Mouse (Mus musculus): Measurements from ENCODE around the gene Gprasp1. TPM values are rescaled to one million over a fixed set of nuclear protein-coding genes. Genes with fewer than 3 reads are reported as not detected.
A peak's percentile ranks its signal among the peaks of the same experiment; 100 is the strongest.

The Gprasp1 gene
- polyA plus RNA-seq (2014; fragmentation: Nextera tagmentation; extraction: Ambion mirVana) = 94.4 and 118 TPM in 2 replicates

DNA sequence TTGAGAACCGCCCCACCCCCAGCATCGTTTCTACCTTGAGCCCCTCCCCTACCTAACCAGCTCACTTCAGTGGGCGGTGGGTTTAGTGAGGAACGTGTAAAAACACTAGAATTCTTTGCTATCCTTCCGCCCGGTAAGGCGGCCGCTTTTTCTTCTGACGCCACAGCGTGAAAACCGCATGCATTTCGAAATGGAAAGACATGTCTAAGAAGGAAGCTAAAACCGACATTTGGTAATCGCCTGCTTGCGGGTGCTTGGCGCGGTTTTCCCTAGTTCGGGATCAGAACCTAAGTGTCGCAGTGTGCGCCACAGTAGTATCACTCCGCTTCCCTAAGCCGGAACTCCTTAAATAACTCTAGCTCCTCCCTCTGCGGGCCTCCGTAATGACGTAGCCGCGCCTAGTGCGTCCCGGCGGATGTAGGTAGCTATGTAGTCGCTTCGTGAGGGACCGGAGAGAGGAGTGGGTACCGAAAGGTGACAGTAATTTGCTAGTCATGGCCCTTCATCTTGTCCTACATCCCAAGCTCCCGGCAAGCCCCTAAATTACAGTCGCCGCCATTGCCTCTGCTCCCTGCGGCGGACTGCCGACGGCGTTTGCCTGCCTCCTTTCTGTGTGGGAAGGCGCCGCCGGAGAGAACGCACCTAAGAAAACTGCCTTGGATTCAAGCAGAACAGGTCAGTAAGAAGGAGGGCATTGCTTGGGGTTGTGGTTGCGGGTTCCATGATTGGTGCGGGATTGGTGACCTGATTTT is at the start of gene Gprasp1, which contains the start of gene Armcx5:
Gene Gprasp1, plus strand, starts transcription at position 430 of the 752 bp plus-strand sequence.
Gene Armcx5, plus strand, starts transcription at position 430 of the 752 bp plus-strand sequence.
- Histone ChIP-seq H3K9me3 (replicated peaks; ENCODE audit: control insufficient read depth, low read length) (no peaks in the 10 kb centered on the region), H3K27ac (ENCODE audit: low read depth, low read length) (peak within 1 kb of the TSS; percentile 89), H3K4me3 (ENCODE audit: low read depth, low read length) (peak within 1 kb of the TSS; percentile 55), H3K36me3 (ENCODE audit: control insufficient read depth, insufficient read depth, low read length) (0 out of 2 replicates have a peak, but pooled peaks cover 9% of the 10 kb centered on the region), H3K4me2 (ENCODE audit: low read length) (peak within 1 kb of the TSS; percentile 49), H3K27me3 (replicated peaks; ENCODE audit: control insufficient read depth, insufficient read depth, low read length) (no peaks in the 10 kb centered on the region), H3K9ac (ENCODE audit: low read length) (peak within 1 kb of the TSS; percentile 70), H3K4me1 (ENCODE audit: control insufficient read depth, insufficient read depth, low read length) (no peaks in the 10 kb centered on the region)
- peak; percentile 96 for DNase-seq (ENCODE audit: low spot score)
- ATAC-seq = peak; percentile 98
- WGBS = 33% methylated on average over 48 of the region's 48 CpGs

DNA sequence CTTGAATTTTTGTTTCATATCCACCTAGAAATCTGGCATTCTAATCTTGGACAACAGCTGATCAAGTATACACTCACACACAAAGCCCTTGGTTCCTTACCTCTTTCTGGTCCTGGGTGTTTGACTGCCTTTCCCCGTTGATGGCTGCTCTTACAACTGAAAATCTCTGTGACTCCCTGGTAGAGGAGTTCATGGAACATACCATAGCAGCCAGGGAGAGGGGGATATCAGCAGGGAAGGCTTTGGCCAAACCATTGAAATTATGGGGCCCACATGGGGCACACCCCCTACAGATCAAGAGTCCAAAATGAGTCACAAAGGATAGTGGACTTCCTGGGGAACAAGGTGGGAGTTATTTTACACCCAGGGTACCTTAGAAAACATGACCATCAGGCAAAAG is 48.9 kb upstream of the Gprasp1 start, which contains the start of gene Tcp11x2:
Gene Tcp11x2, minus strand, starts transcription at position 158 of the 400 bp plus-strand sequence.
- H3K36me3 ChIP-seq (ENCODE audit: control insufficient read depth, insufficient read depth, low read length) = no peaks in the 10 kb centered on the region
- H3K9me3 ChIP-seq (replicated peaks; ENCODE audit: control insufficient read depth, low read length) = no peaks in the 10 kb centered on the region
- WGBS = 75% methylated on average over 1 of the region's 1 CpGs
- H3K4me3 ChIP-seq (ENCODE audit: low read depth, low read length) = no peak within 1 kb of the TSS
- no peaks in the 10 kb centered on the region for H3K4me1 ChIP-seq (ENCODE audit: control insufficient read depth, insufficient read depth, low read length)
- no peak within 1 kb of the TSS for H3K4me2 ChIP-seq (ENCODE audit: low read length)
- DNase-seq (ENCODE audit: low spot score) (no peak), ATAC-seq (no peak)
- H3K27ac ChIP-seq (ENCODE audit: low read depth, low read length) = no peak within 1 kb of the TSS
- 0 out of 2 replicates have a peak, but pooled peaks cover 2% of the 10 kb centered on the region for H3K27me3 ChIP-seq (replicated peaks; ENCODE audit: control insufficient read depth, insufficient read depth, low read length)
- H3K9ac ChIP-seq (ENCODE audit: low read length) = no peak within 1 kb of the TSS

DNA sequence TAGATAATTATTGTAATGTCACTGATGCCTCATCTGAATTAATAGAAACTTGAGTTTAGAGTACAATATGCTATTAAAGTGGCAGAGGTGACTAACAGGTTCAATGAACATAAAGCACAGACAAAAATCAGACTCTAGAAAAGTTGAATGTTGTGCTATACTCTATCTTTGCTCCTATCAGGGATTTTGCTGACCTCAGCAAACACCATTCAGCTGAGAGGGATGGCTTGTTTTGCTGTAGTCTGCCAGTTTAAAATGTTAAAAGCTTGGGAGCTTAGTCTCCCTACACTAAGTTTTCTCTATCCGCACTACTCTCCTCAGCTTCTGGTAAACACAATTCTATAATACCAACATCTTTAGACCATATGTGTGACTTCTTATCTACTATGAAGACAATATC is 39.4 kb upstream of the Gprasp1 start:
- whole genome bisulfite sequencing = 96% methylated on average over 1 of the region's 1 CpGs
- no peaks in the 10 kb centered on the region for H3K27me3 ChIP-seq (replicated peaks; ENCODE audit: control insufficient read depth, insufficient read depth, low read length)
- no peak for ATAC-seq

DNA sequence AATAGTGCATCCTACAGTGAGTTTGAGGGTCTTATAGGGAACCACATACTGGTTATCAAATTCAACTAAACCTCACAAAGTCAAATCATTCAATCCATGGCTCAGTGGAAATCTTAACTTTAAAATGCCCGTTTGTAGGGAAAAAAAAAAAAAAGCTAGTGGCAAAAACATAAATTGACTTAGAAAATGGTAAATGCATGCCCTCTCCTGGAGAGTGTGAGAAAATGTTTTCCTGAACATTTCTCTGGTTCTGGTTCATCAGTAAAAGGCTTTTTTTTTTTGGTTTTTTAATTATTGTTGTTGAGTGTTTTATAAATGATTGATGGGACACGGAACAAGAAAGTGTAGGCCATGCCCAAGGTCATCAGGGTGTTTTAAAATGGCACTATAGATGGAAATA is 38.2 kb upstream of the Gprasp1 start:
- Histone ChIP-seq H3K9me3 (replicated peaks; ENCODE audit: control insufficient read depth, low read length) (no peaks in the 10 kb centered on the region), H3K27ac (ENCODE audit: low read depth, low read length) (no peak overlapping the region), H3K27me3 (replicated peaks; ENCODE audit: control insufficient read depth, insufficient read depth, low read length) (no peaks in the 10 kb centered on the region), H3K4me1 (ENCODE audit: control insufficient read depth, insufficient read depth, low read length) (no peaks in the 10 kb centered on the region), H3K4me3 (ENCODE audit: low read depth, low read length) (no peak overlapping the region), H3K4me2 (ENCODE audit: low read length) (no peak overlapping the region), H3K9ac (ENCODE audit: low read length) (no peak overlapping the region), H3K36me3 (ENCODE audit: control insufficient read depth, insufficient read depth, low read length) (no peaks in the 10 kb centered on the region)
- WGBS = 48% methylated on average over 2 of the region's 2 CpGs
- ATAC-seq = no peak
- peak; percentile 0 for DNase-seq (ENCODE audit: low spot score)

More for the DNA sequence above, 39.4 kb upstream of the Gprasp1 start:
- Histone ChIP-seq H3K9ac (ENCODE audit: low read length) (no peak overlapping the region), H3K4me2 (ENCODE audit: low read length) (no peak overlapping the region), H3K27ac (ENCODE audit: low read depth, low read length) (no peak overlapping the region), H3K36me3 (ENCODE audit: control insufficient read depth, insufficient read depth, low read length) (no peaks in the 10 kb centered on the region), H3K4me3 (ENCODE audit: low read depth, low read length) (no peak overlapping the region), H3K9me3 (replicated peaks; ENCODE audit: control insufficient read depth, low read length) (no peaks in the 10 kb centered on the region), H3K4me1 (ENCODE audit: control insufficient read depth, insufficient read depth, low read length) (no peaks in the 10 kb centered on the region)
- DNase-seq (ENCODE audit: low spot score) = no peak

DNA sequence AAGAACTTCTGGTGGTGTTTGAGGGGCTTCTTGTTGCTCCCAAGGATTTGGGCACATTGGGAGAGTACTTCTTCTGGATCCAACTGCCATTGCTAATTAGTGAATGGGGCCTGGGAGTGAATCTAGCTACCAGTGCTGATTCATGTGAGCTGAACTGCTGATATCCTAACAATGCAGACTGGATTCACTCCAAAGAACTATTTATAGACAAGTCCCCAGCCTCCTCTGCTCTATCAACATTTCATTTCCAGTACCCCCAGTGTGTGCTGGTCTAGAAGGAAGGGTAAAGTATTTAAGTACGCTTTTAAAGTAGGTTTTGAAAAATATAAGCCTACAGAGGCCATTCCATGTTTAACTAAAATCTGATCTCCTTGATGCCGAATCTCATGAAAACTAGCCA is 29.7 kb upstream of the Gprasp1 start:
- Histone ChIP-seq H3K4me2 (ENCODE audit: low read length) (no peak overlapping the region), H3K9ac (ENCODE audit: low read length) (no peak overlapping the region), H3K4me1 (ENCODE audit: control insufficient read depth, insufficient read depth, low read length) (no peaks in the 10 kb centered on the region), H3K9me3 (replicated peaks; ENCODE audit: control insufficient read depth, low read length) (no peaks in the 10 kb centered on the region), H3K27me3 (replicated peaks; ENCODE audit: control insufficient read depth, insufficient read depth, low read length) (no peaks in the 10 kb centered on the region), H3K27ac (ENCODE audit: low read depth, low read length) (no peak overlapping the region), H3K4me3 (ENCODE audit: low read depth, low read length) (no peak overlapping the region), H3K36me3 (ENCODE audit: control insufficient read depth, insufficient read depth, low read length) (no peaks in the 10 kb centered on the region)
- no peak for ATAC-seq
- no peak for DNase-seq (ENCODE audit: low spot score)
- WGBS = 82% methylated on average over 2 of the region's 2 CpGs

DNA sequence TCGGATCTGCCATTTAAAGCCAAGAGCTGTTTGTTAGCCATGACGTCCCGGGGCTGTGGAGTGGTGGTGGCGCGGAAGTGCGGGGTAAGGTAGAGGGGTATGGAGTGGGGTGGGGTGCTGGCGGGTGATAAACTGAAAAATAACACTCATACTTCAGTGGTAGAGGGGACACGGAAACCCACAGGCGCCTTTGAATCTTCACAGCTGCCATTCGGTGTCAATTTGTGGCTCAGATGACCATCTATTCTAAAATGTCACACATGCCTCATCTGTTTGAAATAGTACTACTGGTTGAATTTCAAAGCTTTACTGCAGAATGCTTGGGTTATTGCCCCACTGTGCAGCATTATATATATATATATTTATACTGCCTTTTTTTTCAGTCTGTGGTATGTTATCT is 17.4 kb upstream of the Gprasp1 start, which contains the start of gene Tmsb15a:
Gene Tmsb15a, minus strand, starts transcription at position 101 of the 400 bp plus-strand sequence.
- 85% methylated on average over 10 of the region's 10 CpGs for WGBS
- Histone ChIP-seq H3K4me1 (ENCODE audit: control insufficient read depth, insufficient read depth, low read length) (no peaks in the 10 kb centered on the region), H3K27me3 (replicated peaks; ENCODE audit: control insufficient read depth, insufficient read depth, low read length) (no peaks in the 10 kb centered on the region), H3K36me3 (ENCODE audit: control insufficient read depth, insufficient read depth, low read length) (no peaks in the 10 kb centered on the region), H3K9me3 (replicated peaks; ENCODE audit: control insufficient read depth, low read length) (no peaks in the 10 kb centered on the region), H3K4me2 (ENCODE audit: low read length) (no peak within 1 kb of the TSS), H3K27ac (ENCODE audit: low read depth, low read length) (no peak within 1 kb of the TSS), H3K4me3 (ENCODE audit: low read depth, low read length) (no peak within 1 kb of the TSS), H3K9ac (ENCODE audit: low read length) (no peak within 1 kb of the TSS)
- DNase-seq (ENCODE audit: low spot score) (no peak), ATAC-seq (no peak)

DNA sequence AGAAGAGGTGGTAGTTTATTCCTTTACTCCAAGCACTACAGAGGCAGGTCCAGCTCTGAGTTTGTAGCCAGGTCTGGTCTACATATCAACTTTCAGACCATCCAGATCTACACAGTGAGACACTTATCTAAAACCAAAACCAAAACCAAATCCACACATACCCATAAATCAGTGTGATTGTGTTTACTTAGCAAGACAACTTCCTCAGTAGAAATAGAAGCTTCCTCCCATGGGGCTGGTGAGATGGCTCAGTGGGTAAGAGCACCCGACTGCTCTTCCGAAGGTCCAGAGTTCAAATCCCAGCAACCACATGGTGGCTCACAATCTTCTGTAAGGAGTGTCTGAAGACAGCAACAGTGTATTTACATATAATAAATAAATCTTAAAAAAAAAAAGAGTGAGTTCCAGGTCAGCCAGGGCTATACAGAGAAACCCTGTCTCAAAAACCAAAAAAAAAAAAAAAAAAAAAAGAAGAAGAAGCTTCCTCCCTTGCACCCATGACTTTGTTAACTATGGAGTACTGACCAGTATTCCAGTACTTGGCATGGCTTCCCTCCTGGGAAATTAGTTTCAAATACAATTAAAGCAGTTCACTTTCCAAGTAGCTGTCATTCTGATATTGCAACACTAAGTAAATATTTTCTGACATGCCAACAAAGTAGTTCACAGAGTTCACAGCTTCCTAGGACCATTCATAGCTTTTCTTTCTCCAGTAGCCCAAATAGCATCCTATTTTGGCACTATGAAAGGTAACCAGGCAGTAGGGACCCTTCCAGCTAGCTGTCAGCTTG is 3.6 kb upstream of the Gprasp1 start:
- 95% methylated on average over 2 of the region's 2 CpGs for WGBS
- H3K9ac ChIP-seq (ENCODE audit: low read length) = no peak overlapping the region
- no peak for DNase-seq (ENCODE audit: low spot score)
- no peaks in the 10 kb centered on the region for H3K36me3 ChIP-seq (ENCODE audit: control insufficient read depth, insufficient read depth, low read length)
- no peaks in the 10 kb centered on the region for H3K9me3 ChIP-seq (replicated peaks; ENCODE audit: control insufficient read depth, low read length)
- H3K4me2 ChIP-seq (ENCODE audit: low read length) = no peak overlapping the region
- H3K4me1 ChIP-seq (ENCODE audit: control insufficient read depth, insufficient read depth, low read length) = no peaks in the 10 kb centered on the region
- no peaks in the 10 kb centered on the region for H3K27me3 ChIP-seq (replicated peaks; ENCODE audit: control insufficient read depth, insufficient read depth, low read length)
- no peak overlapping the region for H3K4me3 ChIP-seq (ENCODE audit: low read depth, low read length)
- ATAC-seq = no peak
- no peak overlapping the region for H3K27ac ChIP-seq (ENCODE audit: low read depth, low read length)

DNA sequence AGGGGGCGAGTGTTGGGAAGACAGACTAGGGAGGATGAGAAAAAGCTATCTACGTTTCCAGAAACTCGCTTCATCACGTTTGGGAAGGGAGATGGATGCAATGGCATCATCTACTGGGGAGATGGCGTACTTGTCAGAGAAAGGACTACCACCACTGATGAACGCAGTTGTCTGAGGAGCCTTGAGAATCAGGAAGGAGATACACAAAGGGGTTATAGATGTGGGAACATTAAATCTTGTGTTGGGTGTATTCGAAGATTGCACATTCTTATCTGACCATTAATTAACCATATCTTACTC is 473 bp downstream of the Gprasp1 start:
- Histone ChIP-seq H3K4me2 (ENCODE audit: low read length) (peak overlapping the region; percentile 49), H3K9me3 (replicated peaks; ENCODE audit: control insufficient read depth, low read length) (no peaks in the 10 kb centered on the region), H3K4me3 (ENCODE audit: low read depth, low read length) (peak overlapping the region; percentile 55), H3K4me1 (ENCODE audit: control insufficient read depth, insufficient read depth, low read length) (no peaks in the 10 kb centered on the region), H3K27ac (ENCODE audit: low read depth, low read length) (0 out of 2 replicates have a peak overlapping the region, but pooled peaks have one; percentile 89), H3K9ac (ENCODE audit: low read length) (peak overlapping the region; percentile 70), H3K36me3 (ENCODE audit: control insufficient read depth, insufficient read depth, low read length) (0 out of 2 replicates have a peak, but pooled peaks cover 10% of the 10 kb centered on the region), H3K27me3 (replicated peaks; ENCODE audit: control insufficient read depth, insufficient read depth, low read length) (no peaks in the 10 kb centered on the region)
- DNase-seq (ENCODE audit: low spot score) = peak; percentile 8
- 29% methylated on average over 7 of the region's 7 CpGs for WGBS
- peak; percentile 25 for ATAC-seq
